Mouse (Mus musculus): ENCODE measurements around the gene Rab24. TPM values are rescaled to one million over a fixed set of nuclear protein-coding genes. Genes with fewer than 3 reads are reported as not detected.
A peak's percentile ranks its signal among the peaks of the same experiment; 100 is the strongest.

Rab24 gene
- polyA plus RNA-seq, 1 experiment from 2014 or later: 109 TPM

DNA sequence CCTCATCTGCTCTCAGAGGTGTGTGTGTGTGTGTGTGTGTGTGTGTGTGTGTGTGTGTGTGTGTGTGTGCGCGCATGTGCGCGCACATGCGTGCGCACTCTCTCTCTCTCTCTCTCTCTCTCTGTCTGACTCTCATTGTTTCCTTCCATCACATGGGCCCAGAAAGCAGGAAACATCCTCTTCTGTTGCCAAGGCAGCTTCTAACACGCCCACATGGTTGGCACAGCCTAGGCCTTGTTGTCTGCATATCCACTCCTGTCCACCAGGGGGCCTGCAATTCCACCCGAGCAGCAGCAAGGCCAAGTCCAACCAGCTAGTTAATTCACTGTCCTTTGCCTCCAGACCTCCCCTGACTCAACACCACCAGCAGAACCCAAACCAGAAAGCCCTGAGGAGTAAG is 5.9 kb upstream of the Rab24 start:
- ATAC-seq (ENCODE audit: low FRiP score, low read depth): no peak
- H3K4me3 ChIP-seq: 0 out of 2 replicates have a peak overlapping the region, but pooled peaks have one; percentile 70
- no peaks in the 10 kb centered on the region for H3K27me3 ChIP-seq (replicated peaks)
- no peak overlapping the region for H3K9ac ChIP-seq
- no peak overlapping the region for H3K27ac ChIP-seq
- H3K36me3 ChIP-seq: peaks cover 30% of the 10 kb centered on the region
- peak overlapping the region; percentile 93 for H3K4me2 ChIP-seq (replicated peaks)
- H3K4me1 ChIP-seq: peaks cover 51% of the 10 kb centered on the region
- WGBS: 42% methylated on average over 6 of the region's 8 CpGs
- no peaks in the 10 kb centered on the region for H3K9me3 ChIP-seq

DNA sequence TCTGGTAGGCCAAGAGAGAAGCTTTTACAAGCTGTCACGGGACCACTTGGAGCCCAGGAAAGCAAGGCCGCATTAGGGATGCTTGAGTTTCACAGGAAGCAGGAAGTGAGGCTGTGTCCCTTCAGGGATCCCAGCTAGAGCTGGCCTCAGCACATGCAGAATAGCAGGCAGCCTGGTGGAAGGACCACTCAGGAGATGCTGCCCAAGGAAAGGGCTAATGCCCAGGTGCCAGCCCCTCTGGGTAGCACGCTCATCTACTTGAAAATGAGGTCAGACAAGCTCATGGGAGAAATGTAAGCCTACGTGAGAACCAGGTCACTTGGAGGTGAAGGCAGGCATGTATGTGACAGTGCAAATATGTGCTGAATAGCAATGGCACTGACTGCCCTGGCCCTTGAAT is 5.4 kb upstream of the Rab24 start:
- 61% methylated on average over 4 of the region's 4 CpGs for WGBS
- Histone ChIP-seq H3K27me3 (replicated peaks) (no peaks in the 10 kb centered on the region), H3K4me1 (peaks cover 54% of the 10 kb centered on the region), H3K27ac (no peak overlapping the region), H3K4me2 (replicated peaks) (peak overlapping the region; percentile 93; the same call in 1 of the 2 replicates), H3K36me3 (peaks cover 30% of the 10 kb centered on the region), H3K9ac (no peak overlapping the region), H3K9me3 (no peaks in the 10 kb centered on the region), H3K4me3 (no peak overlapping the region)
- ATAC-seq (ENCODE audit: low FRiP score, low read depth): no peak

DNA sequence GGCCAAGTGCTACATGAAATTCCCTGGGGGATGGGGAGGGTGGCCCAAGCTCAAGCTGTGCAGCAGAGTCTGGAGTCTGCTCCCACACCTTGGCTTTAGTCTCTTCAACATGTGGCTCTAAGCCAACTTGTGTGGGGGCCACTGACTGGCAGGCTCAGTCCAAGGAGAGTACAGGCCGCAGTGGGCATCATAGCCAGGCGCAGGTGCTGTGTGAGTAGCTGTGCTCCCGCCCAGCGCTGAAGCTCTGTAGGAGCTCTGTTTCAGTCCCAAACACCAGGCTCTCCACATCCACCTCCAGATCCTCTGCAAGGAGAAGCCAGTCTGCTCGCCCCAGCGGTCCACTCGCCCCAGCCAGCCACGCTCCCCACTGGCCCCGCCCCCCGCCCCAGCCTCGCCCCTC is 3.9 kb upstream of the Rab24 start:
- Histone ChIP-seq H3K4me2 (replicated peaks) (no peak overlapping the region), H3K9ac (no peak overlapping the region), H3K27me3 (replicated peaks) (no peaks in the 10 kb centered on the region), H3K27ac (no peak overlapping the region), H3K4me1 (peaks cover 55% of the 10 kb centered on the region), H3K36me3 (peaks cover 31% of the 10 kb centered on the region), H3K4me3 (0 out of 2 replicates have a peak overlapping the region, but pooled peaks have one; percentile 7), H3K9me3 (no peaks in the 10 kb centered on the region)
- WGBS: 77% methylated on average over 11 of the region's 11 CpGs
- ATAC-seq (ENCODE audit: low FRiP score, low read depth): no peak

DNA sequence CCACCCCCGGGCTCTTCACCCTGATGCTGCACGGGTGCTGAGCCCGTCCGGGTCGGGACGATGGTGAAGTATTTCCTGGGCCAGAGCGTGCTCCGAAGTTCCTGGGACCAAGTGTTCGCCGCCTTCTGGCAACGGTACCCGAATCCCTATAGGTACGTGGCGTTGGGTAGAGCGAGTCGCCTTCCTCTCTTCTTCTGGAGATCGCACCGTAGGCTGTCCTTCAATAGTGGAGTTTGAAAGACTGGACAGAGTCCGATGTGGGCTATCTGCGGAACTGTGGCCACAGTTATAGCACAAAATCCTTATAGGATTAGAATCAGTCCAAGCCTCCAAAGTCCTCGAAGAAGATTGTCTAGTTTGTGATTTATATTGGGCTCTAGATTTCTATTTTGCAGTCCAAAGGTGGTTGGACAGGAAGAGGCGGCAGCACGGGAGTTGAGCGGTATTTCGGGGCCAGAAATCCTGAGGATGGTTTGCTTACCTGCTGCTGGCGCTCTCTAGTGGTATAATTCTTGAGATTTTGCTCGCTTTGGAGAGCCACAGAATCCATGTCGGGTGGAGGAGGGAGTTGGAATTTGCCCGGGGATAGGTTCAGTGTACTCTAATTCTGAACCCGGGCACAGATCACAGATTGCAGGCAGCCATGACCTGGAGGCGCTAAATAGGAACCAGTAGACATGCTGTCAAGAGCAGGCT is 532 bp upstream of the Rab24 start:
- Histone ChIP-seq H3K4me1 (peaks cover 40% of the 10 kb centered on the region), H3K4me3 (peak overlapping the region; percentile 88), H3K9me3 (no peaks in the 10 kb centered on the region), H3K27ac (0 out of 2 replicates have a peak overlapping the region, but pooled peaks have one; percentile 10), H3K4me2 (replicated peaks) (peak overlapping the region; percentile 85), H3K9ac (peak overlapping the region; percentile 95), H3K36me3 (peaks cover 63% of the 10 kb centered on the region), H3K27me3 (replicated peaks) (no peaks in the 10 kb centered on the region)
- no peak for ATAC-seq (ENCODE audit: low FRiP score, low read depth)
- 2% methylated on average over 31 of the region's 31 CpGs for WGBS

DNA sequence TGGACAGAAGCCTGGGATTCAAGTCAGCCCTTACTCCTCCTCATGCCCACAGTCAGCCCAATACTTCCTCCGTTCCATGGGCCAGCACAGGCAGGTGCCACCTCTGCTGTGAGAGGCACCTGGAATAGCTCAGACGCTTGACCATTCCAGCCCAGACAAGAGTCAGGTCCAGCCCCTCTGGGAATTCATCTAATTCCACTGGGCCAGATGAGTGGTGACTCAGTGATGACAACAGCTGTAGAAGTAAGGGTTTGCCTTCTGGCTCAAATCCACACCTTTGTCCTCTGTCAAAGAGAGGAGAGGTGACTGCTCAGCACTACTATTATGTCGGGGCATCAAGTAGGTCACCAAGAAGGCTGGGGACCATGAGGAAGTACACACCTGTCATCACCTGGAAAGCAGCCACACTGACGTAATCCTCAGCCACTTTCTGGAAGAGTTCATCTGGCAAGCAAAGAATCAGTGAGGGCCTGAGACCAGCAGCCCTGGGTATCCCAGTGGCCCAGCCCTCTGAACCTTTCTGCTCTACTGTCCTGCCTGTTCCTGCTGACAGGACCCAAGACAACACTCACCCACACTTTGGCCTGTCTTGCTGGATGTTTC is 1.7 kb downstream of the Rab24 start, which contains the start of gene Prelid1:
TSS of gene Prelid1 (plus strand) at position 570 of the 603 bp plus-strand sequence.
- WGBS: 90% methylated on average over 4 of the region's 4 CpGs
- Histone ChIP-seq H3K27me3 (replicated peaks) (no peaks in the 10 kb centered on the region), H3K9me3 (no peaks in the 10 kb centered on the region), H3K36me3 (peaks cover 69% of the 10 kb centered on the region), H3K4me2 (replicated peaks) (peak within 1 kb of the TSS; percentile 85), H3K4me3 (peak within 1 kb of the TSS; percentile 88), H3K27ac (no peak within 1 kb of the TSS), H3K9ac (peak within 1 kb of the TSS; percentile 95), H3K4me1 (peaks cover 37% of the 10 kb centered on the region)
- no peak for ATAC-seq (ENCODE audit: low FRiP score, low read depth)

DNA sequence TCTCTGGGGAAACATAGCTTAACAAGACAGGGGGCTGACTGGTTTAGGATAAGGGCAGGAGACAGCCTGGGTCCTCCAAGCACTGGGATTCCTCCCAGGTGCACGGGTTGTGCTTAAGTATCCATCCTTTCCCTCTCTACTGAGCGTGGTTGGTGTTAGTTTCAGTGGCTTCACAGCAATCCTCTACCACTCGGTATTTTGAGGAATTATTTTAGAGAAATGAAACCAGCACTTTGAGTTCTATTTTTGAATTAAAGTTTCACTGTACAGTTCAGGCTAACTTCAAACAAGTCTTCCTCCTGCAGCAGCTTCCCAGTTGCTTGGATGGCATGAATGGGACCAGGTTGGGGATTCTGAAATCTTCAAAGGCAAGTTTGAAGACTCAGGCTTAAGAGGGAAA is 3.4 kb downstream of the Rab24 start:
- peaks cover 70% of the 10 kb centered on the region for H3K36me3 ChIP-seq
- H3K27me3 ChIP-seq (replicated peaks): no peaks in the 10 kb centered on the region
- H3K4me3 ChIP-seq: no peak overlapping the region
- WGBS: 86% methylated on average over 3 of the region's 3 CpGs
- no peak overlapping the region for H3K4me2 ChIP-seq (replicated peaks)
- no peak for ATAC-seq (ENCODE audit: low FRiP score, low read depth)
- H3K9me3 ChIP-seq: no peaks in the 10 kb centered on the region
- peaks cover 26% of the 10 kb centered on the region for H3K4me1 ChIP-seq
- H3K27ac ChIP-seq: no peak overlapping the region
- H3K9ac ChIP-seq: no peak overlapping the region

DNA sequence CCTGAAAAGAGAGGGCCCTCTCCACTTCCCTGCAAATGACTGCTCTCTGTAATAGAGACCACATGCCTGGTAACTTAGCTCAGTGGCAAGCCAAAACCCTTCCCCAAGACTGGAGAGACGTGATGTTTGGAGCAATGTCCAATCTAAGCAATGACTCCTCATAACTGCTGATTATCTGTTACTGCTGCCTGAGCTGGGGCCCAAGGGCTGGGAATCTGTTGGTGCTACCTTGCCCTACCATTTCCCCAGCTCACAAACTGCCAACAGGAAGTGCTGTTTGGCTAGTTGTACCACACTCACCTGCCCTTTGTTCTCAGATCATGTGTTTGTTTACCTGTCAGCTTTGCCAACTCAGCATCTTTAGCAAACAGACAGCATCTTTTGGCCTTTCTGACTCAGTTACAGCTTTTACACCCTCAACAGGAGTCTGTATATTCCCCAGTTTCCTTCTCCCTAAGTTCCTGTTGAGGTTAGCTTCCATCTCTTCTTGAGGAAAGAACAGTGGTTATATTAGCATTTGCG is 6.8 kb downstream of the Rab24 start:
- 91% methylated on average over 2 of the region's 2 CpGs for WGBS
- no peak for ATAC-seq (ENCODE audit: low FRiP score, low read depth)
- Histone ChIP-seq H3K4me3 (no peak overlapping the region), H3K4me2 (replicated peaks) (no peak overlapping the region), H3K27me3 (replicated peaks) (no peaks in the 10 kb centered on the region), H3K27ac (no peak overlapping the region), H3K36me3 (peaks cover 93% of the 10 kb centered on the region), H3K9ac (no peak overlapping the region), H3K4me1 (peaks cover 2% of the 10 kb centered on the region; the same call in 1 of the 2 replicates), H3K9me3 (no peaks in the 10 kb centered on the region)

DNA sequence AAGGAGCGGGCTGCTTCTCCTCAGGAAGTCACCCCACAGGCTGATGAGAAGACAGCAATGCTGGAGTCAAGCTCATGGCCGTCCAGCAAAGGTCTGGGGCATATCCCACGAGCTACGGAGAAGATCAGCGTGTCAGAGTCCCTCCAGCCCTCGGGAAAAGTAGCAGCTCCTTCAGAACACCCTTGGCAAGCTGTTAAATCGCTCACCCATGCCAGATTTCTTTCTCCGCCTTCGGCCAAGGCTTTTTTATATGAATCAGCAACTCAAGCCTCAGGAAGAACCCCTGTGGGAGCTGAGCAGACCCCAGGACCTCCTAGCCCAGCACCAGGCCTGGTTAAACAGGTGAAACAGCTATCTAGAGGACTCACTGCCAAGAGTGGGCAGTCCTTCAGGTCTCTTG is 8.7 kb downstream of the Rab24 start:
- Histone ChIP-seq H3K9ac (no peak overlapping the region), H3K4me3 (no peak overlapping the region), H3K4me2 (replicated peaks) (no peak overlapping the region), H3K27me3 (replicated peaks) (no peaks in the 10 kb centered on the region), H3K4me1 (no peaks in the 10 kb centered on the region), H3K36me3 (peaks cover 86% of the 10 kb centered on the region), H3K27ac (no peak overlapping the region), H3K9me3 (no peaks in the 10 kb centered on the region)
- WGBS: 88% methylated on average over 9 of the region's 9 CpGs
- ATAC-seq (ENCODE audit: low FRiP score, low read depth): no peak

DNA sequence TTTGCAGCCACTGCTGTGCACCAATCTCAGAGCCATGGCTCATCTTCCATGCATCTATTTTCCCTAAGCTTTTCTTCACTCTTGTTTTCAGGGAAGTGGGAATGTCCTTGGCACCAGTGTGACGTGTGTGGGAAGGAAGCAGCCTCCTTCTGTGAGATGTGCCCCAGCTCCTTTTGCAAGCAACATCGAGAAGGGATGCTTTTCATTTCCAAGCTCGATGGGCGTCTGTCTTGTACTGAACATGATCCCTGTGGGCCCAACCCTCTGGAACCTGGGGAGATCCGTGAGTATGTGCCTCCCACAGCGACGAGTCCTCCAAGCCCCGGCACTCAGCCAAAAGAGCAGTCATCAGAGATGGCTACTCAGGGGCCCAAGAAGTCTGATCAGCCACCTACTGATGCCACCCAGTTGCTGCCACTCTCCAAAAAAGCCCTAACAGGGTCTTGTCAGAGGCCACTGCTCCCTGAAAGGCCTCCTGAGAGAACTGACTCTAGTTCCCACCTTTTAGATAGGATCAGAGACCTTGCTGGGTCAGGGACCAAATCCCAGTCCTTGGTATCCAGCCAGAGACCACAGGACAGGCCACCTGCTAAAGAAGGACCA is 9.6 kb downstream of the Rab24 start:
- WGBS: 94% methylated on average over 8 of the region's 8 CpGs
- Histone ChIP-seq H3K4me3 (no peak overlapping the region), H3K27ac (no peak overlapping the region), H3K9me3 (no peaks in the 10 kb centered on the region), H3K4me1 (no peaks in the 10 kb centered on the region), H3K27me3 (replicated peaks) (no peaks in the 10 kb centered on the region), H3K9ac (no peak overlapping the region), H3K36me3 (peaks cover 86% of the 10 kb centered on the region), H3K4me2 (replicated peaks) (no peak overlapping the region)
- ATAC-seq (ENCODE audit: low FRiP score, low read depth): no peak

DNA sequence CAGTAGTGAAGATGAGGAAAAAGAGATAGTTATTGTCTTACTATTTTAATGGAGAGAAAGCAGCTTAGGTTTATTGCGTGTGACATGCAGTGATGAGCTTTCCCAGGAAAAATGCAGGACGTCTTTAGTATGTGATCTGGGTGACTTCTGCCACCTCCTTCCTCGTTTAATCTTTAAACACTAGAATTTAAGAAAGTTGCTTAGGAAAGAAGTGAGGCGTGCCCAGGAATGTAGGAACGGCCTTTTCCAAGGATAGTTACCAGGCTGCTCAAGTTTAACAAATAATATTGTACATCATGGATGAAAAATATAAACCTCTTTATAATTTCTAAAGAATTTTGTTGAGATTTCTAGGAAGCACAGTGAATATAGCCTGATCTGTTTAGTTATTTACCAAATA is 20.8 kb downstream of the Rab24 start:
- no peak for ATAC-seq (ENCODE audit: low FRiP score, low read depth)
- Histone ChIP-seq H3K9ac (no peak overlapping the region), H3K9me3 (no peaks in the 10 kb centered on the region), H3K27me3 (replicated peaks) (no peaks in the 10 kb centered on the region), H3K27ac (no peak overlapping the region), H3K4me3 (no peak overlapping the region), H3K4me1 (no peaks in the 10 kb centered on the region), H3K4me2 (replicated peaks) (no peak overlapping the region), H3K36me3 (peaks cover 81% of the 10 kb centered on the region)
- 95% methylated on average over 5 of the region's 5 CpGs for WGBS

DNA sequence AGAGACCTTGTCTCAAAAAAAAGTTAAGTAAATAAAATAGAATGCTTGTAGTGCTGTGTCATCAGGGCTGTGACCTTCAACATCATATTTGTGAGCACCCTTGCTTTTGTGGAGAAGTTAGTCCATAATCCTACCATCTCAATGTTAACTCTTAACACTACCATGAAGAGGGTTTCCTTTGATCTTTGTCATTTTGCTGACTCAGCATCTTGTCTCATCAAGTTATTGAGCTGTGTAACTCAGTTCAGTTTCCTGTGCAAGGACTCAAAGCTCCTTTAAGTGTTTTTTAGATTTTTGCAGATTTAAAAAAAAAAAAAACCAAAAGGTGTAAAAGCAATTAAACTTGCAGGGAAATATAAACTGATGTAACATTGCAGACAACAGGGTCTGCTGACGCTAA is 25.0 kb downstream of the Rab24 start:
- no peaks in the 10 kb centered on the region for H3K27me3 ChIP-seq (replicated peaks)
- H3K9me3 ChIP-seq: no peaks in the 10 kb centered on the region
- H3K36me3 ChIP-seq: peaks cover 73% of the 10 kb centered on the region
- H3K27ac ChIP-seq: no peak overlapping the region
- H3K9ac ChIP-seq: no peak overlapping the region
- H3K4me1 ChIP-seq: no peaks in the 10 kb centered on the region
- 95% methylated on average over 1 of the region's 1 CpGs for WGBS
- H3K4me3 ChIP-seq: no peak overlapping the region
- H3K4me2 ChIP-seq (replicated peaks): no peak overlapping the region
- ATAC-seq (ENCODE audit: low FRiP score, low read depth): no peak

DNA sequence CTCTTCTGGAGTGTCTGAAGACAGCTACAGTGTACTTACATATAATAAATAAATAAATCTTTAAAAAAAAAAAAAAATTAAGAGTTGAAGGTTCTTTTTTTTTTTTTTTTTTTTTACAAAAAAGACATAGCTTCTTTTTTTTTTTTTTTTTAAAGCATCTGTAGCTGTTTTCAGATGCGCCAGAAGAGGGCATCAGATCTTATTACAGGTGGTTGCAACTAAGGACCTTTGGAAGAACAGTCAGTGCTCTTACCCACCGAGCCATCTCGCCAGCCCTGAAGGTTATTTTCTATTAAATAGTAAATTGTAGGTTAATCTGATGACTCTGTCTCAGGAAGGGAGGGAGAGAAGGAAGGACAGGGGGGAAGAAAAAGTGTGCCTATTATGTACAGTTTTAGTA is 32.9 kb downstream of the Rab24 start:
- H3K27me3 ChIP-seq (replicated peaks): no peaks in the 10 kb centered on the region
- no peak for ATAC-seq (ENCODE audit: low FRiP score, low read depth)
- no peak overlapping the region for H3K9ac ChIP-seq
- peaks cover 58% of the 10 kb centered on the region for H3K36me3 ChIP-seq
- H3K27ac ChIP-seq: no peak overlapping the region
- no peaks in the 10 kb centered on the region for H3K4me1 ChIP-seq
- no peak overlapping the region for H3K4me2 ChIP-seq (replicated peaks)
- 79% methylated on average over 3 of the region's 3 CpGs for WGBS
- no peaks in the 10 kb centered on the region for H3K9me3 ChIP-seq
- no peak overlapping the region for H3K4me3 ChIP-seq

Measured in neural tube, embryonic 12.5 days (tissue).